Mouse (Mus musculus) midbrain, postnatal 0 days (tissue): ENCODE measurements around the gene Tex44. TPM values are rescaled to one million over a fixed set of nuclear protein-coding genes. Genes with fewer than 3 reads are reported as not detected.

ENCODE experiments used
- ATAC-seq: fragments of 200-750 bp; cut with Nextera tagmentation; 2 replicates; pipeline ENCODE4 v1.8.0; 2017; ENCODE audit warnings: moderate number of reproducible peaks, mild to moderate bottlenecking, moderate TSS enrichment, moderate library complexity; ENCODE audit not compliant: low FRiP score
- DNase-seq: peaks from one replicate; pipeline ENCODE4 v3.0.0-alpha.2; 2015; ENCODE audit warnings: low spot score
- H3K27ac ChIP-seq: fragments of 300-500 bp; sonication (generic); 2 replicates; pipeline ENCODE4 v1.5.1; 2014; ENCODE audit warnings: low read depth, mild to moderate bottlenecking, low read length, mixed read lengths
- H3K27me3 ChIP-seq: fragments of 300-500 bp; sonication (generic); 2 replicates; pipeline ENCODE4 v1.6.1; 2014; ENCODE audit warnings: low read length, control low read depth, mixed read lengths; ENCODE audit not compliant: insufficient read depth
- H3K36me3 ChIP-seq: fragments of 300-500 bp; sonication (generic); 2 replicates; pipeline ENCODE4 v1.6.1; 2014; ENCODE audit warnings: low read length, control low read depth, mixed read lengths; ENCODE audit not compliant: insufficient read depth
- H3K4me1 ChIP-seq: fragments of 300-500 bp; sonication (generic); 2 replicates; pipeline ENCODE4 v1.6.1; 2014; ENCODE audit warnings: mild to moderate bottlenecking, control low read depth, antibody characterized with exemption, low read length, mixed read lengths; ENCODE audit not compliant: insufficient read depth
- H3K4me2 ChIP-seq: fragments of 300-500 bp; sonication (generic); 2 replicates; pipeline ENCODE4 v1.6.1; 2014; ENCODE audit warnings: low read depth, mild to moderate bottlenecking, low read length, mixed read lengths; ENCODE audit not compliant: poor library complexity, severe bottlenecking
- H3K4me3 ChIP-seq: fragments of 300-500 bp; sonication (generic); 2 replicates; pipeline ENCODE4 v1.5.1; 2014; ENCODE audit warnings: low read depth, mild to moderate bottlenecking, low read length, moderate library complexity
- H3K9ac ChIP-seq: fragments of 300-500 bp; sonication (generic); replicated peaks from 2 replicates; pipeline ENCODE4 v1.6.1; 2014; ENCODE audit warnings: mild to moderate bottlenecking, low read length, moderate library complexity, mixed read lengths; ENCODE audit not compliant: poor library complexity, severe bottlenecking
- H3K9me3 ChIP-seq: fragments of 300-500 bp; sonication (generic); 2 replicates; pipeline ENCODE4 v1.6.1; 2016; ENCODE audit warnings: low read length, control low read depth
- CTCF ChIP-seq: IDR thresholded peaks from 2 replicates; pipeline ENCODE4 v1.5.1; 2016; ENCODE audit warnings: antibody characterized with exemption, mild to moderate bottlenecking
- WGBS: fragments of 180-500 bp; shearing (Covaris S2); extraction: QIAGEN DNeasy Blood & Tissue Kit; methylation state at CpG from one replicate; pipeline ENCODE4 v1.1.7; 2014; 5-methylcytosine and 5-hydroxymethylcytosine counted together
- polyA plus RNA-seq: library from polyadenylated mRNA; unstranded; fragments of >200 nt; fragmentation: Nextera tagmentation; extraction: Ambion mirVana; gene quantifications from 2 replicates; pipeline ENCODE4 v1.2.1, GENCODE M21; 2015
- total RNA-seq: library from RNA; depleted of rRNA; stranded (reverse); fragments of >200 nt; gene quantifications from 2 replicates; pipeline ENCODE4 v1.2.3, GENCODE M21; 2014

Tex44 gene
- total and polyA plus RNA-seq, 2 experiments from 2014 or later, result not detected

DNA sequence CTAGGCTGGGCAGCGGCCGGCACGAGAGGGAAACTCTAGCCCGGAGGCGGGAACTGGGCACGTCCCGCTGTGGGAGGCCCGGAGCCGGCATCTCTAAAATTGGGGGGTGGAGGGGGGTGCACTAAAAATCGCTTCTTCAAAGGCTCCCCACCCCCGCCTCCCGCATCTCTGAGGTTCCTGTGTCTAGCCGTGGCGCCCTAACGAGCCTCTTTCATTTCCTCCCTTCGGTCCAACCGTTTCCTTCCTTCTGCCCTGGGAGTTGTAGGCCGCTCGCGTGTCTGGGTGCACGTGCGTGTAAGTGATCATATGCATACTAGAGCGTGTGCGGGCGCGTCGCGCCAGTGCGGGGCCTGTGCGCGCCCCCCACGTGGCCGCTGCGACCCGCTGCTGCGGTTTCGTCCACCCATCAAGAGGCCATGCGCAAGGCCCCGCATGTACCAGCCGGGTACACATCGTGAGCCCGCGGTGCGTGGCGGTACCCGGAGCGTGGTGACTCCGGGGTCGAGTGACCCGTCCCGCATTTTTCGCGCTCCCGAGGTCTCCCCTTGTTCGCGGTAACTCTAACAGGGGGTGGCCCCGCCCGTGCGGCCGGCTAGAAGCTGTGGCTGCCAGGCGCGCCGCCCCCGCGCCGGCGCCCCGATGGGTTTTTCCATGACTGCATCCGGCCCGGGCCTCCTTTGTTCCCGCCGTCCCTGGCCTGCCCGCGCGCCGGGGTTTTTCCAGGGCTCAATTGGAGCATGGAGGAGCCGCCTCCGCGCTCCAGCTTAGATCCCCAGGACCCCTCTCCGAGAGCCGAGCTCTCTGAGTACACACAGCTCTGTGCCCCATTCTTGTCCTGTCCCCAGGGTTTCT is 16.1 kb downstream of the Tex44 start:
- peaks cover 12% of the 10 kb centered on the region for H3K4me1 ChIP-seq
- H3K4me2 ChIP-seq, result peak overlapping the region; percentile 86
- WGBS, result under 1% methylated on average over 73 of the region's 81 CpGs
- DNase-seq (peak; percentile 86), ATAC-seq (peak; percentile 78)
- peak overlapping the region; percentile 48 for H3K4me3 ChIP-seq
- H3K36me3 ChIP-seq, result no peaks in the 10 kb centered on the region
- TF ChIP-seq CTCF, result no peak
- no peaks in the 10 kb centered on the region for H3K9me3 ChIP-seq
- peak overlapping the region; percentile 98 for H3K27ac ChIP-seq
- H3K27me3 ChIP-seq, result no peaks in the 10 kb centered on the region
- peak overlapping the region; percentile 81 for H3K9ac ChIP-seq

GRCm38 (mm10) chr1:86442832-86443231 is 16.7 kb downstream of the Tex44 start:
- peaks cover 12% of the 10 kb centered on the region for H3K4me1 ChIP-seq
- H3K27me3 ChIP-seq, result no peaks in the 10 kb centered on the region
- peak overlapping the region; percentile 81 for H3K9ac ChIP-seq
- H3K4me2 ChIP-seq, result peak overlapping the region; percentile 86
- 1% methylated on average over 24 of the region's 24 CpGs for WGBS
- no peak for TF ChIP-seq CTCF
- H3K9me3 ChIP-seq, result no peaks in the 10 kb centered on the region
- DNase-seq, result no peak
- no peaks in the 10 kb centered on the region for H3K36me3 ChIP-seq
- H3K4me3 ChIP-seq, result peak overlapping the region; percentile 48
- H3K27ac ChIP-seq, result peak overlapping the region; percentile 98
- peak; percentile 13; the same call in 1 of the 2 replicates for ATAC-seq

DNA sequence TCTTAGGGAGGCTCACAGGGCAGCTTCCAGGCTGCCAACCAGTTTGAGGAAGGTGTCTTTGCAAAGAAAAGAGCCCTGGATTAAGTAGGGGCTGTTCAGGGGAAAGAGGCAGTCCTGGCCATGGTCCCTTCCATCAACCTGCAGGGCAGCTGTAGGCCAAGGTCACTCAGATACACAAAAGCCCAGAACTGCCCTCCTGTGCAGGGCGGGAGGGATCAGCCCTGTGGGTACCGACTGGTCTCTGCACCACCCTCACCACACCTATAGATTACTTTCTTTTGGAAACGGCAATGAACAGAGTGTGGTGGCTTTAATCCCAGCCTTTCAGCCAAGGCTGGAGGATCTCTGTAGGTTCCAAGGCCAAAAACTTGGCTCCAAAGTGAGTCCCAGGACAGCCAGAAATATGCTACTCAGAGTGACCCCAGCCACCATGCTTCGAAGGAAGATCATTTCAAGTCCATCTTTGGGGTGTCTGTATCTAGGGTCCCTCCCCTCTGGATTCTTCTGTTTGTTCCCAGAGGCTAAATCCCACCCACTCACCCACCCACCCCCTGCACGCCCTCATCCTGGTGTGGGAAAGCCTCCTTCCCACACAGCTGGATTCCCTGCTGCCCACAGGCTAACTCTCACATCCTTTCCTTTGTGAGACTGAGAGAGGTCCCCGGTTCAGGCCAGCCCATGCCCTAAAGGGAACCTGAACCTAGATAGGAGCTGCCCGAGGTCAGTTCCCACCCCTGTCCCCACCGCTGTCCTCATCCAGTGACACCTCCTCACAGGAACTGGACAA is 17.4 kb downstream of the Tex44 start:
- Histone ChIP-seq H3K4me2 (peak overlapping the region; percentile 86), H3K27me3 (no peaks in the 10 kb centered on the region), H3K4me1 (peaks cover 12% of the 10 kb centered on the region), H3K36me3 (no peaks in the 10 kb centered on the region), H3K9ac (peak overlapping the region; percentile 81; the same call in 1 of the 2 replicates), H3K27ac (peak overlapping the region; percentile 98), H3K4me3 (peak overlapping the region; percentile 48; the same call in 1 of the 2 replicates), H3K9me3 (no peaks in the 10 kb centered on the region)
- no peak for TF ChIP-seq CTCF
- no peak for DNase-seq
- no peak for ATAC-seq
- 47% methylated on average over 8 of the region's 8 CpGs for WGBS

GRCm38 (mm10) chr1:86447596-86448171 is 21.6 kb downstream of the Tex44 start:
- H3K36me3 ChIP-seq, result no peaks in the 10 kb centered on the region
- H3K4me1 ChIP-seq, result peaks cover 9% of the 10 kb centered on the region
- H3K27ac ChIP-seq, result no peak overlapping the region
- no peak for TF ChIP-seq CTCF
- no peaks in the 10 kb centered on the region for H3K9me3 ChIP-seq
- H3K9ac ChIP-seq, result no peak overlapping the region
- H3K27me3 ChIP-seq, result no peaks in the 10 kb centered on the region
- 52% methylated on average over 13 of the region's 13 CpGs for WGBS
- DNase-seq (peak; percentile 52), ATAC-seq (no peak)
- H3K4me3 ChIP-seq, result no peak overlapping the region
- H3K4me2 ChIP-seq, result no peak overlapping the region

- Histone ChIP-seq H3K4me3 (no peak overlapping the region), H3K9me3 (no peaks in the 10 kb centered on the region), H3K4me1 (peaks cover 8% of the 10 kb centered on the region), H3K27ac (no peak overlapping the region), H3K36me3 (no peaks in the 10 kb centered on the region), H3K4me2 (no peak overlapping the region), H3K9ac (no peak overlapping the region), H3K27me3 (no peaks in the 10 kb centered on the region)
- no peak for TF ChIP-seq CTCF
- 40% methylated on average over 4 of the region's 4 CpGs for WGBS
- no peak for DNase-seq
- no peak for ATAC-seq
Observed at GRCm38 (mm10) chr1:86448272-86448671, 22.1 kb downstream of the Tex44 start.
